Mouse (Mus musculus): ENCODE data around the gene Nxph2. TPM values are rescaled to one million over a fixed set of nuclear protein-coding genes. Genes with fewer than 3 reads are reported as not detected.

The Nxph2 gene
- not detected for polyA plus RNA-seq (2017; shearing (Covaris generic))

GRCm38 (mm10) chr2:23320746-23321585 is at the start of gene Nxph2:
Nxph2 (plus strand) TSS chr2:23321246.

Other genes starting within 250 kb of the Nxph2 start
- gene Mastl, start 165.2 kb upstream of the Nxph2 start, polyA plus RNA-seq (2017; shearing (Covaris generic)) = 0.91 TPM
- 89.5 TPM for gene Yme1l1, start 164.9 kb upstream of the Nxph2 start, polyA plus RNA-seq (2017; shearing (Covaris generic))
- not detected for gene 4931423N10Rik, start 113.8 kb upstream of the Nxph2 start, polyA plus RNA-seq (2017; shearing (Covaris generic))